ENCODE assay signal across 9 mouse cellular contexts in the genomic region with DNA sequence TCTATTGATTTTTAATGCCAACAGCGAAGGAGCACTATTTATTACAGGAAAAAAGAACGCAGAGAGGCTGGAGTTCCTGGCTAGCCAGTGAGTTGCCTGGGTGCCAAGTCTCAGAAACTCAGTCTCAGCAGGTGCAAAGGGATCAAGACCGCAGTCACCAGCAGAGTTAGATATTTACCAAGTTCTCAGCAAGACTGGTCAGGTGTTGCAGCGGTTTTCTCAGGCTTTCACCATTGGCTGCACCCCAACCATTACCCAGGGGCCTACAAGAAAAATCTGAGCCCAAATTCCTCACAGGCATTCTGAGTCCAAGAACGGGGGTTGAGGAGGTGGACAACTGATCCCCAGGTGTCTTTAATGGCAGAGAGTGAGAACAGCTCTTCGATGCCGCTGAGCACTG. TPM values are rescaled to one million over a fixed set of nuclear protein-coding genes. Genes with fewer than 3 reads are reported as not detected.
DNase-seq lines count a peak whose midpoint lies in the region; ATAC-seq lines count a peak whose summit lies in the region.
"Had no signal": no experiment of that assay in that cellular context is flagged by ENCODE, and none has a peak within 500 bp of the region (broad histone marks: within the 10 kb centered on the region; RNA-seq: fewer than 3 reads in every experiment).

No protein-coding gene starts in this region.

- H3K27ac ChIP-seq in heart, embryonic 13.5 days (replicated peaks), result no peak overlapping the region
- H3K27ac ChIP-seq in hindbrain, embryonic 12.5 days, result no peak overlapping the region
- no peak overlapping the region for H3K27ac ChIP-seq in limb, embryonic 13.5 days
- H3K27ac ChIP-seq in neural tube, embryonic 12.5 days, result no peak overlapping the region

- WGBS in heart, embryonic 13.5 days, result 25% methylated on average over 7 of the region's 7 CpGs
- WGBS in hindbrain, embryonic 12.5 days, result 20% methylated on average over 7 of the region's 7 CpGs
- 21% methylated on average over 7 of the region's 7 CpGs for WGBS in limb, embryonic 13.5 days
- 16% methylated on average over 7 of the region's 7 CpGs for WGBS in neural tube, embryonic 12.5 days

- H3K4me1 ChIP-seq in heart, embryonic 13.5 days, result peaks cover 17% of the 10 kb centered on the region
- peaks cover 13% of the 10 kb centered on the region for H3K4me1 ChIP-seq in hindbrain, embryonic 12.5 days
- peaks cover 16% of the 10 kb centered on the region for H3K4me1 ChIP-seq in limb, embryonic 13.5 days
- H3K4me1 ChIP-seq in neural tube, embryonic 12.5 days, result peaks cover 14% of the 10 kb centered on the region; the same call in 1 of the 2 replicates

- no peak for ATAC-seq in heart, embryonic 13.5 days (ENCODE audit: extremely low read depth, insufficient number of reproducible peaks, low FRiP score, low TSS enrichment)
- no peak for ATAC-seq in hindbrain, embryonic 12.5 days (ENCODE audit: low FRiP score)
- no peak for ATAC-seq in limb, embryonic 13.5 days (ENCODE audit: low FRiP score, low read depth)
- ATAC-seq in neural tube, embryonic 12.5 days (ENCODE audit: low FRiP score, low read depth), result no peak
- ATAC-seq in monocyte, adult 5-6 weeks (replicated peaks; ENCODE audit: insufficient number of reproducible peaks, low FRiP score, low TSS enrichment, poor library complexity, severe bottlenecking), result no peak

- DNase-seq in heart, adult 8-10 months (ENCODE audit: low spot score), result no peak
- peak; percentile 52 for DNase-seq in cerebellum, adult 9-11 months
- no peak for DNase-seq in layer of hippocampus, adult 9-11 months

- H3K4me2 ChIP-seq in heart, embryonic 13.5 days, result peak overlapping the region; percentile 100
- H3K4me2 ChIP-seq in hindbrain, embryonic 12.5 days (replicated peaks), result peak overlapping the region; percentile 89
- H3K4me2 ChIP-seq in limb, embryonic 13.5 days (replicated peaks), result peak overlapping the region; percentile 93
- peak overlapping the region; percentile 95 for H3K4me2 ChIP-seq in neural tube, embryonic 12.5 days (replicated peaks)

- no peaks in the 10 kb centered on the region for H3K9me3 ChIP-seq in heart, embryonic 13.5 days
- no peaks in the 10 kb centered on the region for H3K9me3 ChIP-seq in hindbrain, embryonic 12.5 days (replicated peaks)
- no peaks in the 10 kb centered on the region for H3K9me3 ChIP-seq in limb, embryonic 13.5 days
- H3K9me3 ChIP-seq in neural tube, embryonic 12.5 days, result no peaks in the 10 kb centered on the region

- no peaks in the 10 kb centered on the region for H3K36me3 ChIP-seq in heart, embryonic 13.5 days
- no peaks in the 10 kb centered on the region for H3K36me3 ChIP-seq in hindbrain, embryonic 12.5 days
- H3K36me3 ChIP-seq in limb, embryonic 13.5 days, result no peaks in the 10 kb centered on the region
- no peaks in the 10 kb centered on the region for H3K36me3 ChIP-seq in neural tube, embryonic 12.5 days

- H3K9ac ChIP-seq in heart, embryonic 13.5 days, result peak overlapping the region; percentile 73
- peak overlapping the region; percentile 53; the same call in 1 of the 2 replicates for H3K9ac ChIP-seq in hindbrain, embryonic 12.5 days
- peak overlapping the region; percentile 59; the same call in 1 of the 2 replicates for H3K9ac ChIP-seq in limb, embryonic 13.5 days
- peak overlapping the region; percentile 49 for H3K9ac ChIP-seq in neural tube, embryonic 12.5 days

- 0 out of 2 replicates have a peak, but pooled peaks cover 5% of the 10 kb centered on the region for H3K27me3 ChIP-seq in heart, embryonic 13.5 days (replicated peaks)
- H3K27me3 ChIP-seq in hindbrain, embryonic 12.5 days, result peaks cover 11% of the 10 kb centered on the region; the same call in 1 of the 2 replicates
- H3K27me3 ChIP-seq in limb, embryonic 13.5 days, result peaks cover 7% of the 10 kb centered on the region; the same call in 1 of the 2 replicates
- peaks cover 7% of the 10 kb centered on the region; the same call in 1 of the 2 replicates for H3K27me3 ChIP-seq in neural tube, embryonic 12.5 days (replicated peaks)

- H3K4me3 ChIP-seq in heart, embryonic 13.5 days, result peak overlapping the region; percentile 69
- H3K4me3 ChIP-seq in hindbrain, embryonic 12.5 days, result peak overlapping the region; percentile 54
- H3K4me3 ChIP-seq in limb, embryonic 13.5 days, result peak overlapping the region; percentile 61
- peak overlapping the region; percentile 49 for H3K4me3 ChIP-seq in neural tube, embryonic 12.5 days

RNA-seq across cellular contexts. Expression of gene Aph1c, which starts 0.7 kb away (rescaled TPM):
- 1.7 and 1.8 TPM in 2 replicates for polyA plus RNA-seq in heart, embryonic 13.5 days (2015; fragmentation: Nextera tagmentation; extraction: Ambion mirVana)
- 1 to 10 TPM in 3 of 4 experiments, under 1 TPM in 1; 1.00 to 1.9 (median 1.2) TPM for total RNA-seq in heart, adult 8-10 months (2022)
- 1.7 and 4.9 TPM in 2 replicates for polyA plus RNA-seq in hindbrain, embryonic 12.5 days (2016; fragmentation: Nextera tagmentation; extraction: Ambion mirVana)
- 4.2 and 5.1 TPM in 2 replicates for polyA plus RNA-seq in limb, embryonic 13.5 days (2015; fragmentation: Nextera tagmentation; extraction: Ambion mirVana)
- 2.0 and 2.2 TPM in 2 replicates for polyA plus RNA-seq in neural tube, embryonic 12.5 days (2016; fragmentation: Nextera tagmentation; extraction: Ambion mirVana)
- 1.9 to 9.5 TPM (median 3.2 TPM) in 3 replicates for total RNA-seq in monocyte, adult 5-6 weeks (2017)

RNA-seq across cellular contexts. Expression of gene Gm10647, which starts 37.0 kb away (rescaled TPM):
- polyA plus RNA-seq in heart, embryonic 13.5 days (2015; fragmentation: Nextera tagmentation; extraction: Ambion mirVana), result 0.48 and 0.78 TPM in 2 replicates
- total RNA-seq in heart, adult 8-10 months (2022), result under 1 TPM in 1 of 4 experiments, not detected in 3; 0.11 TPM
- 0.29 and 0.49 TPM in 2 replicates for polyA plus RNA-seq in hindbrain, embryonic 12.5 days (2016; fragmentation: Nextera tagmentation; extraction: Ambion mirVana)
- 0.98 and 1.1 TPM in 2 replicates for polyA plus RNA-seq in limb, embryonic 13.5 days (2015; fragmentation: Nextera tagmentation; extraction: Ambion mirVana)
- polyA plus RNA-seq in neural tube, embryonic 12.5 days (2016; fragmentation: Nextera tagmentation; extraction: Ambion mirVana), result 0.24 and 0.38 TPM in 2 replicates
- not detected in 3 replicates for total RNA-seq in monocyte, adult 5-6 weeks (2017)
- total RNA-seq: MEL had no signal

RNA-seq across cellular contexts. Expression of gene Aph1b, which starts 38.6 kb away (rescaled TPM):
- polyA plus RNA-seq in heart, embryonic 13.5 days (2015; fragmentation: Nextera tagmentation; extraction: Ambion mirVana), result 6.5 and 7.5 TPM in 2 replicates
- 1 to 10 TPM; 5.1 to 6.3 (median 5.6) TPM for total RNA-seq in heart, adult 8-10 months (2022)
- polyA plus RNA-seq in hindbrain, embryonic 12.5 days (2016; fragmentation: Nextera tagmentation; extraction: Ambion mirVana), result 19.6 and 20.5 TPM in 2 replicates
- 10.7 and 10.8 TPM in 2 replicates for polyA plus RNA-seq in limb, embryonic 13.5 days (2015; fragmentation: Nextera tagmentation; extraction: Ambion mirVana)
- 16.5 and 18.0 TPM in 2 replicates for polyA plus RNA-seq in neural tube, embryonic 12.5 days (2016; fragmentation: Nextera tagmentation; extraction: Ambion mirVana)
- total RNA-seq in monocyte, adult 5-6 weeks (2017), result 3.6 to 6.5 TPM (median 5.0 TPM) in 3 replicates
